Mouse (Mus musculus) lung, postnatal 14 days (tissue): ENCODE data around the gene Kcnd3.

ENCODE experiments used
- DNase-seq: peaks from one replicate; pipeline ENCODE4 v3.0.0; 2021

Gene Kcnd3

GRCm38 (mm10) chr3:105704031-105705008 lies 252.2 kb downstream of the Kcnd3 start, which contains the start of gene Inka2:
Gene Inka2 (plus strand): TSS chr3:105704599.
- peak; percentile 77 for DNase-seq

GRCm38 (mm10) chr3:105705061-105705549 lies 253.0 kb downstream of the Kcnd3 start:
- peak; percentile 46 for DNase-seq

GRCm38 (mm10) chr3:105705561-105705960 lies 253.4 kb downstream of the Kcnd3 start:
- no peak for DNase-seq

- peak; percentile 60 for DNase-seq
These were observed 254.4 kb downstream of the Kcnd3 start for GRCm38 (mm10) chr3:105706366-105707020.

- no peak for DNase-seq
These were observed 255.5 kb downstream of the Kcnd3 start for GRCm38 (mm10) chr3:105707590-105707989.

- peak; percentile 36 for DNase-seq
These were observed 258.1 kb downstream of the Kcnd3 start for GRCm38 (mm10) chr3:105710246-105710645.

- DNase-seq, result peak; percentile 35
These were observed 259.6 kb downstream of the Kcnd3 start for GRCm38 (mm10) chr3:105711741-105712140.

GRCm38 (mm10) chr3:105712827-105713226 lies 260.7 kb downstream of the Kcnd3 start:
- DNase-seq, result no peak

GRCm38 (mm10) chr3:105714091-105714819 lies 262.1 kb downstream of the Kcnd3 start:
- DNase-seq, result no peak

- no peak for DNase-seq
These were observed 262.7 kb downstream of the Kcnd3 start for GRCm38 (mm10) chr3:105714820-105715167.

GRCm38 (mm10) chr3:105716353-105717000 lies 264.3 kb downstream of the Kcnd3 start:
- DNase-seq, result no peak

GRCm38 (mm10) chr3:105717856-105718555 lies 265.9 kb downstream of the Kcnd3 start:
- DNase-seq, result no peak

GRCm38 (mm10) chr3:105718746-105719145 lies 266.6 kb downstream of the Kcnd3 start:
- no peak for DNase-seq

- DNase-seq, result no peak
These were observed 267.8 kb downstream of the Kcnd3 start for GRCm38 (mm10) chr3:105719979-105720378.

GRCm38 (mm10) chr3:105720514-105720913 lies 268.4 kb downstream of the Kcnd3 start:
- DNase-seq, result no peak

GRCm38 (mm10) chr3:105721681-105722201 lies 269.6 kb downstream of the Kcnd3 start:
- DNase-seq, result no peak

- no peak for DNase-seq
These were observed 270.4 kb downstream of the Kcnd3 start for GRCm38 (mm10) chr3:105722510-105722909.
